Mouse (Mus musculus): Measurements from ENCODE around the gene Rpf2. TPM values are rescaled to one million over a fixed set of nuclear protein-coding genes. Genes with fewer than 3 reads are reported as not detected.
A peak's percentile ranks its signal among the peaks of the same experiment; 100 is the strongest.

The Rpf2 gene
- polyA plus RNA-seq, 1 experiment from 2014 or later: 63.8 TPM

- H3K4me1 ChIP-seq: 0 out of 2 replicates have a peak, but pooled peaks cover 3% of the 10 kb centered on the region
- peaks cover 58% of the 10 kb centered on the region for H3K36me3 ChIP-seq
- H3K4me2 ChIP-seq (replicated peaks): peak overlapping the region; percentile 70
- H3K27ac ChIP-seq: peak overlapping the region; percentile 74; the same call in 1 of the 2 replicates
- no peaks in the 10 kb centered on the region for H3K9me3 ChIP-seq
- H3K27me3 ChIP-seq: no peaks in the 10 kb centered on the region
- peak; percentile 22; the same call in 1 of the 2 replicates for ATAC-seq (ENCODE audit: insufficient number of reproducible peaks, insufficient read depth, low FRiP score, low TSS enrichment)
- H3K4me3 ChIP-seq: peak overlapping the region; percentile 74
- H3K9ac ChIP-seq: peak overlapping the region; percentile 65; the same call in 1 of the 2 replicates
- 34% methylated on average over 11 of the region's 11 CpGs for WGBS
These were observed 405 bp upstream of the Rpf2 start for GRCm38 (mm10) chr10:40247166-40247716.

- WGBS: 93% methylated on average over 5 of the region's 5 CpGs
- Histone ChIP-seq H3K36me3 (peaks cover 59% of the 10 kb centered on the region), H3K4me3 (no peak overlapping the region), H3K27ac (no peak overlapping the region), H3K9ac (no peak overlapping the region), H3K4me1 (no peaks in the 10 kb centered on the region), H3K27me3 (no peaks in the 10 kb centered on the region), H3K9me3 (no peaks in the 10 kb centered on the region), H3K4me2 (replicated peaks) (no peak overlapping the region)
- no peak for ATAC-seq (ENCODE audit: insufficient number of reproducible peaks, insufficient read depth, low FRiP score, low TSS enrichment)
These were observed 9.0 kb downstream of the Rpf2 start for GRCm38 (mm10) chr10:40237826-40238225.

- no peaks in the 10 kb centered on the region for H3K27me3 ChIP-seq
- 83% methylated on average over 3 of the region's 3 CpGs for WGBS
- no peak overlapping the region for H3K27ac ChIP-seq
- no peak overlapping the region for H3K4me2 ChIP-seq (replicated peaks)
- peaks cover 65% of the 10 kb centered on the region for H3K36me3 ChIP-seq
- no peaks in the 10 kb centered on the region for H3K4me1 ChIP-seq
- no peaks in the 10 kb centered on the region for H3K9me3 ChIP-seq
- H3K9ac ChIP-seq: no peak overlapping the region
- no peak overlapping the region for H3K4me3 ChIP-seq
- ATAC-seq (ENCODE audit: insufficient number of reproducible peaks, insufficient read depth, low FRiP score, low TSS enrichment): no peak
These were observed 13.6 kb downstream of the Rpf2 start for GRCm38 (mm10) chr10:40233241-40233640.

- H3K36me3 ChIP-seq: peaks cover 59% of the 10 kb centered on the region
- H3K4me3 ChIP-seq: no peak overlapping the region
- no peak overlapping the region for H3K4me2 ChIP-seq (replicated peaks)
- H3K4me1 ChIP-seq: no peaks in the 10 kb centered on the region
- WGBS: 84% methylated on average over 7 of the region's 7 CpGs
- H3K27ac ChIP-seq: no peak overlapping the region
- no peak overlapping the region for H3K9ac ChIP-seq
- H3K27me3 ChIP-seq: no peaks in the 10 kb centered on the region
- ATAC-seq (ENCODE audit: insufficient number of reproducible peaks, insufficient read depth, low FRiP score, low TSS enrichment): no peak
- H3K9me3 ChIP-seq: no peaks in the 10 kb centered on the region
These were observed 14.4 kb downstream of the Rpf2 start for GRCm38 (mm10) chr10:40232442-40232841.

GRCm38 (mm10) chr10:40229725-40230124, 17.1 kb downstream of the Rpf2 start:
- Histone ChIP-seq H3K4me3 (no peak overlapping the region), H3K27me3 (no peaks in the 10 kb centered on the region), H3K36me3 (peaks cover 63% of the 10 kb centered on the region), H3K27ac (no peak overlapping the region), H3K9me3 (no peaks in the 10 kb centered on the region), H3K9ac (no peak overlapping the region), H3K4me1 (no peaks in the 10 kb centered on the region), H3K4me2 (replicated peaks) (no peak overlapping the region)
- 94% methylated on average over 1 of the region's 1 CpGs for WGBS
- no peak for ATAC-seq (ENCODE audit: insufficient number of reproducible peaks, insufficient read depth, low FRiP score, low TSS enrichment)

- 68% methylated on average over 4 of the region's 4 CpGs for WGBS
- ATAC-seq (ENCODE audit: insufficient number of reproducible peaks, insufficient read depth, low FRiP score, low TSS enrichment): no peak
- Histone ChIP-seq H3K4me1 (no peaks in the 10 kb centered on the region), H3K9ac (no peak overlapping the region), H3K27me3 (no peaks in the 10 kb centered on the region), H3K4me2 (replicated peaks) (no peak overlapping the region), H3K4me3 (no peak overlapping the region), H3K9me3 (no peaks in the 10 kb centered on the region), H3K36me3 (peaks cover 66% of the 10 kb centered on the region), H3K27ac (0 out of 2 replicates have a peak overlapping the region, but pooled peaks have one; percentile 17)
These were observed 19.1 kb downstream of the Rpf2 start for GRCm38 (mm10) chr10:40227660-40228303.

- Histone ChIP-seq H3K9me3 (no peaks in the 10 kb centered on the region), H3K4me3 (no peak overlapping the region), H3K9ac (no peak overlapping the region), H3K27me3 (no peaks in the 10 kb centered on the region), H3K27ac (no peak overlapping the region), H3K36me3 (peaks cover 27% of the 10 kb centered on the region), H3K4me1 (no peaks in the 10 kb centered on the region), H3K4me2 (replicated peaks) (no peak overlapping the region)
- no peak for ATAC-seq (ENCODE audit: insufficient number of reproducible peaks, insufficient read depth, low FRiP score, low TSS enrichment)
- 79% methylated on average over 3 of the region's 3 CpGs for WGBS
These were observed 28.0 kb downstream of the Rpf2 start for GRCm38 (mm10) chr10:40218874-40219273.

GRCm38 (mm10) chr10:40212443-40213169, 34.2 kb downstream of the Rpf2 start:
- WGBS: 35% methylated on average over 13 of the region's 13 CpGs
- ATAC-seq (ENCODE audit: insufficient number of reproducible peaks, insufficient read depth, low FRiP score, low TSS enrichment): peak; percentile 72; the same call in 1 of the 2 replicates
- H3K9ac ChIP-seq: no peak overlapping the region

GRCm38 (mm10) chr10:40195001-40195400, 51.8 kb downstream of the Rpf2 start:
- no peaks in the 10 kb centered on the region for H3K9me3 ChIP-seq
- no peak overlapping the region for H3K4me2 ChIP-seq (replicated peaks)
- ATAC-seq (ENCODE audit: insufficient number of reproducible peaks, insufficient read depth, low FRiP score, low TSS enrichment): no peak
- no peak overlapping the region for H3K9ac ChIP-seq
- no peaks in the 10 kb centered on the region for H3K27me3 ChIP-seq
- H3K36me3 ChIP-seq: no peaks in the 10 kb centered on the region
- H3K27ac ChIP-seq: no peak overlapping the region
- WGBS: 86% methylated on average over 6 of the region's 6 CpGs
- peaks cover 11% of the 10 kb centered on the region; the same call in 1 of the 2 replicates for H3K4me1 ChIP-seq
- no peak overlapping the region for H3K4me3 ChIP-seq

More at GRCm38 (mm10) chr10:40212443-40213169, 34.2 kb downstream of the Rpf2 start:
- Histone ChIP-seq H3K27me3 (no peaks in the 10 kb centered on the region), H3K4me3 (no peak overlapping the region), H3K36me3 (no peaks in the 10 kb centered on the region), H3K4me2 (replicated peaks) (no peak overlapping the region), H3K4me1 (no peaks in the 10 kb centered on the region), H3K9me3 (no peaks in the 10 kb centered on the region), H3K27ac (no peak overlapping the region)

- Histone ChIP-seq H3K4me1 (peaks cover 11% of the 10 kb centered on the region; the same call in 1 of the 2 replicates), H3K27ac (no peak overlapping the region), H3K9ac (peak overlapping the region; percentile 43), H3K9me3 (no peaks in the 10 kb centered on the region), H3K4me3 (peak overlapping the region; percentile 36), H3K4me2 (replicated peaks) (peak overlapping the region; percentile 61), H3K27me3 (no peaks in the 10 kb centered on the region), H3K36me3 (no peaks in the 10 kb centered on the region)
- ATAC-seq (ENCODE audit: insufficient number of reproducible peaks, insufficient read depth, low FRiP score, low TSS enrichment): no peak
- 38% methylated on average over 18 of the region's 18 CpGs for WGBS
These were observed 54.6 kb downstream of the Rpf2 start for GRCm38 (mm10) chr10:40192010-40192935.

- no peak for ATAC-seq (ENCODE audit: insufficient number of reproducible peaks, insufficient read depth, low FRiP score, low TSS enrichment)
- Histone ChIP-seq H3K9ac (peak overlapping the region; percentile 43), H3K27ac (no peak overlapping the region)
These were observed 55.4 kb downstream of the Rpf2 start for GRCm38 (mm10) chr10:40191338-40191979.

More at GRCm38 (mm10) chr10:40191338-40191979, 55.4 kb downstream of the Rpf2 start:
- Histone ChIP-seq H3K9me3 (no peaks in the 10 kb centered on the region), H3K4me1 (peaks cover 11% of the 10 kb centered on the region; the same call in 1 of the 2 replicates), H3K4me3 (peak overlapping the region; percentile 36), H3K4me2 (replicated peaks) (peak overlapping the region; percentile 61), H3K36me3 (no peaks in the 10 kb centered on the region), H3K27me3 (no peaks in the 10 kb centered on the region)
- WGBS: 13% methylated on average over 22 of the region's 22 CpGs
